Mouse (Mus musculus): ENCODE data around the gene H2-Eb2. TPM values are rescaled to one million over a fixed set of nuclear protein-coding genes. Genes with fewer than 3 reads are reported as not detected.

The H2-Eb2 gene
- total RNA-seq, 2 experiments from 2014 or later, result not detected

Other genes with a start within 250 kb of the H2-Eb2 start
- under 1 TPM in 1 of 2 experiments, not detected in 1; 0.31 TPM for gene H2-Oa, start 233.3 kb upstream of the H2-Eb2 start, total RNA-seq (2021)
- 1 to 10 TPM; 4.1 to 4.5 TPM for gene H2-DMa, start 206.1 kb upstream of the H2-Eb2 start, total RNA-seq (2021)
- gene Brd2, start 203.0 kb upstream of the H2-Eb2 start, total RNA-seq (2021), result 100 to 1,000 TPM; 113 to 119 TPM
- gene H2-DMb2, start 182.4 kb upstream of the H2-Eb2 start, total RNA-seq (2021), result 1 to 10 TPM in 1 of 2 experiments, under 1 TPM in 1; 0.98 to 1.1 TPM
- under 1 TPM; 0.72 to 0.89 TPM for gene H2-DMb1, start 172.6 kb upstream of the H2-Eb2 start, total RNA-seq (2021)
- gene Tap1, start 138.1 kb upstream of the H2-Eb2 start, total RNA-seq (2021), result 1 to 10 TPM; 6.7 to 7.0 TPM
- 1 to 10 TPM; 3.2 to 4.6 TPM for gene Psmb9, start 137.9 kb upstream of the H2-Eb2 start, total RNA-seq (2021)
- 10 to 100 TPM; 10.3 to 10.7 TPM for gene Psmb8, start 127.9 kb upstream of the H2-Eb2 start, total RNA-seq (2021)
- gene Tap2, start 122.1 kb upstream of the H2-Eb2 start, total RNA-seq (2021), result 10 to 100 TPM; 17.6 to 20.3 TPM
- under 1 TPM; 0.77 to 0.92 TPM for gene H2-Ob, start 86.8 kb upstream of the H2-Eb2 start, total RNA-seq (2021)
- 1 to 10 TPM; 4.4 to 4.7 TPM for gene H2-Ab1, start 68.0 kb upstream of the H2-Eb2 start, total RNA-seq (2021)
- gene H2-Aa, start 37.8 kb upstream of the H2-Eb2 start, total RNA-seq (2021), result 1 to 10 TPM; 4.9 to 5.4 TPM
- 1 to 10 TPM; 7.5 to 8.4 TPM for gene H2-Eb1, start 19.8 kb upstream of the H2-Eb2 start, total RNA-seq (2021)
- gene Btnl2, start 29.2 kb downstream of the H2-Eb2 start, total RNA-seq (2021), result under 1 TPM; 0.22 to 0.30 TPM
- not detected for gene Btnl1, start 51.5 kb downstream of the H2-Eb2 start, total RNA-seq (2021)
- not detected for gene BC051142, start 73.2 kb downstream of the H2-Eb2 start, total RNA-seq (2021)
- not detected for gene Btnl4, start 151.7 kb downstream of the H2-Eb2 start, total RNA-seq (2021)
- not detected for gene Btnl6, start 191.7 kb downstream of the H2-Eb2 start, total RNA-seq (2021)
- gene Notch4, start 238.6 kb downstream of the H2-Eb2 start, total RNA-seq (2021), result 10 to 100 TPM; 41.8 to 56.5 TPM